Comparison of ENCODE assay signal across 8 mouse cellular contexts in genomic region chr8:73003858-73004257, GRCm38 (mm10).
A peak's percentile ranks its signal among the peaks of the same experiment; 100 is the strongest.
DNase-seq lines count a peak whose midpoint lies in the region; ATAC-seq and TF ChIP-seq lines count a peak whose summit lies in the region.

No protein-coding gene starts in this region.

- no peak overlapping the region for H3K4me2 ChIP-seq in liver, embryonic 11.5 days
- H3K4me2 ChIP-seq in midbrain, embryonic 11.5 days: no peak overlapping the region

- DNase-seq in adrenal gland, postnatal 25 days: peak; percentile 14
- no peak for DNase-seq in adrenal gland, adult 2 months
- DNase-seq in liver, adult 2 months (ENCODE audit: extremely low read depth, low read depth, low spot score): peak; percentile 45
- DNase-seq in liver, embryonic 11.5 days (ENCODE audit: low spot score): no peak
- DNase-seq in embryo, embryonic 10 days (ENCODE audit: low spot score): peak; percentile 72
- DNase-seq in kidney, adult 9 months: peak; percentile 10
- DNase-seq in midbrain, embryonic 11.5 days (ENCODE audit: low spot score, missing footprints): no peak
- DNase-seq in thymus, postnatal 0 days (ENCODE audit: low spot score): peak; percentile 7

- H3K9ac ChIP-seq in liver, adult 2 months (ENCODE audit: low read depth, low read length): no peak overlapping the region
- no peak overlapping the region for H3K9ac ChIP-seq in liver, embryonic 11.5 days (ENCODE audit: low read depth, low read length)
- H3K9ac ChIP-seq in midbrain, embryonic 11.5 days (ENCODE audit: low read length): no peak overlapping the region

- H3K4me3 ChIP-seq in liver, adult 2 months (ENCODE audit: insufficient read depth, low read depth, low read length): no peak overlapping the region
- H3K4me3 ChIP-seq in liver, embryonic 11.5 days (ENCODE audit: low read depth, low read length): no peak overlapping the region
- H3K4me3 ChIP-seq in midbrain, embryonic 11.5 days (ENCODE audit: low read depth, low read length): no peak overlapping the region

- H3K27ac ChIP-seq in liver, adult 2 months (replicated peaks; ENCODE audit: insufficient read depth, low read depth, low read length): no peak overlapping the region
- no peak overlapping the region for H3K27ac ChIP-seq in liver, embryonic 11.5 days (ENCODE audit: low read depth, low read length)
- H3K27ac ChIP-seq in midbrain, embryonic 11.5 days (ENCODE audit: low read depth, low read length): no peak overlapping the region

- no peak for ATAC-seq in liver, embryonic 11.5 days (replicated peaks; ENCODE audit: low FRiP score)
- peak; percentile 63; the same call in 1 of the 2 replicates for ATAC-seq in midbrain, embryonic 11.5 days (ENCODE audit: low FRiP score)

- peak; percentile 80 for TF ChIP-seq CTCF in liver, adult 2 months (IDR thresholded peaks at IDR 0.05; ENCODE audit: low read depth, low read length)

- no peaks in the 10 kb centered on the region for H3K4me1 ChIP-seq in liver, adult 2 months (ENCODE audit: control insufficient read depth, insufficient read depth, low read length)
- H3K4me1 ChIP-seq in liver, embryonic 11.5 days (replicated peaks; ENCODE audit: control insufficient read depth, insufficient read depth, low read length): no peaks in the 10 kb centered on the region
- H3K4me1 ChIP-seq in midbrain, embryonic 11.5 days (ENCODE audit: control insufficient read depth, insufficient read depth, low read length): no peaks in the 10 kb centered on the region

- no peaks in the 10 kb centered on the region for H3K36me3 ChIP-seq in liver, adult 2 months (ENCODE audit: control insufficient read depth, insufficient read depth, low read length)
- H3K36me3 ChIP-seq in liver, embryonic 11.5 days (ENCODE audit: control insufficient read depth, insufficient read depth, low read length): no peaks in the 10 kb centered on the region
- H3K36me3 ChIP-seq in midbrain, embryonic 11.5 days (ENCODE audit: control insufficient read depth, insufficient read depth, low read length): no peaks in the 10 kb centered on the region

- H3K79me2 ChIP-seq in liver, adult 2 months (ENCODE audit: control insufficient read depth, insufficient read depth, low read length): no peaks in the 10 kb centered on the region

- H3K9me3 ChIP-seq in liver, embryonic 11.5 days (ENCODE audit: control insufficient read depth, low read length): no peaks in the 10 kb centered on the region
- no peaks in the 10 kb centered on the region for H3K9me3 ChIP-seq in midbrain, embryonic 11.5 days (ENCODE audit: control insufficient read depth, low read length)

- H3K27me3 ChIP-seq in liver, adult 2 months (ENCODE audit: control insufficient read depth, insufficient read depth, low read length): no peaks in the 10 kb centered on the region
- no peaks in the 10 kb centered on the region for H3K27me3 ChIP-seq in liver, embryonic 11.5 days (replicated peaks; ENCODE audit: control insufficient read depth, insufficient read depth, low read length)
- no peaks in the 10 kb centered on the region for H3K27me3 ChIP-seq in midbrain, embryonic 11.5 days (ENCODE audit: control insufficient read depth, insufficient read depth, low read length)

- no peak for TF ChIP-seq POLR2A in liver, adult 2 months (IDR thresholded peaks at IDR 0.05; ENCODE audit: extremely low read depth, insufficient read depth, low read length)

- WGBS in liver, adult 2 months: 54% methylated on average over 2 of the region's 2 CpGs
- 53% methylated on average over 2 of the region's 2 CpGs for WGBS in liver, embryonic 11.5 days
- 52% methylated on average over 2 of the region's 2 CpGs for WGBS in midbrain, embryonic 11.5 days

Comparison
In these comparisons a context has a peak if more than half of its experiments do, and no peak if none do; other contexts are left out.
1. DNase-seq: peak in adrenal gland, postnatal 25 days (single experiment), liver, adult 2 months (single experiment), embryo, embryonic 10 days (single experiment), kidney, adult 9 months (single experiment) and thymus, postnatal 0 days (single experiment); none in adrenal gland, adult 2 months (single experiment), liver, embryonic 11.5 days (single experiment) and midbrain, embryonic 11.5 days (single experiment).